Mouse (Mus musculus) erythroblast, embryonic 14.5 days (primary cell): ENCODE measurements around the gene Pdik1l. TPM values are rescaled to one million over a fixed set of nuclear protein-coding genes. Genes with fewer than 3 reads are reported as not detected.

Source experiments
- H3K27me3 ChIP-seq: 2 replicates; pipeline ENCODE4 v1.6.1; 2012; ENCODE audit warnings: inconsistent platforms; ENCODE audit not compliant: control insufficient read depth
- H3K36me3 ChIP-seq: 2 replicates; pipeline ENCODE4 v1.6.1; 2012; ENCODE audit warnings: mild to moderate bottlenecking, inconsistent platforms; ENCODE audit not compliant: control insufficient read depth
- H3K4me1 ChIP-seq: 2 replicates; pipeline ENCODE4 v1.6.1; 2012; ENCODE audit warnings: inconsistent platforms; ENCODE audit not compliant: control insufficient read depth
- H3K4me3 ChIP-seq: replicated peaks from 2 replicates; pipeline ENCODE3; 2012; ENCODE audit warnings: moderate library complexity, mild to moderate bottlenecking, inconsistent platforms
- H3K9me3 ChIP-seq: 2 replicates; pipeline ENCODE4 v1.6.1; 2012; ENCODE audit warnings: low read length, inconsistent platforms, mixed read lengths; ENCODE audit not compliant: control insufficient read depth
- GATA1 ChIP-seq: IDR thresholded peaks from 2 replicates; pipeline ENCODE4 v1.6.1; 2012; ENCODE audit warnings: low read length, inconsistent platforms, mixed read lengths
- TAL1 ChIP-seq: IDR thresholded peaks from 3 replicates; pipeline ENCODE4 v1.6.1; 2012; ENCODE audit warnings: low read length, inconsistent platforms, mixed read lengths
- polyA plus RNA-seq: library from polyadenylated mRNA; stranded (reverse); fragments of >175 nt; gene quantifications from 2 replicates; pipeline ENCODE4 v1.2.3, GENCODE M21; 2012

The Pdik1l gene
- polyA plus RNA-seq, 1 experiment = 0.53 TPM

DNA sequence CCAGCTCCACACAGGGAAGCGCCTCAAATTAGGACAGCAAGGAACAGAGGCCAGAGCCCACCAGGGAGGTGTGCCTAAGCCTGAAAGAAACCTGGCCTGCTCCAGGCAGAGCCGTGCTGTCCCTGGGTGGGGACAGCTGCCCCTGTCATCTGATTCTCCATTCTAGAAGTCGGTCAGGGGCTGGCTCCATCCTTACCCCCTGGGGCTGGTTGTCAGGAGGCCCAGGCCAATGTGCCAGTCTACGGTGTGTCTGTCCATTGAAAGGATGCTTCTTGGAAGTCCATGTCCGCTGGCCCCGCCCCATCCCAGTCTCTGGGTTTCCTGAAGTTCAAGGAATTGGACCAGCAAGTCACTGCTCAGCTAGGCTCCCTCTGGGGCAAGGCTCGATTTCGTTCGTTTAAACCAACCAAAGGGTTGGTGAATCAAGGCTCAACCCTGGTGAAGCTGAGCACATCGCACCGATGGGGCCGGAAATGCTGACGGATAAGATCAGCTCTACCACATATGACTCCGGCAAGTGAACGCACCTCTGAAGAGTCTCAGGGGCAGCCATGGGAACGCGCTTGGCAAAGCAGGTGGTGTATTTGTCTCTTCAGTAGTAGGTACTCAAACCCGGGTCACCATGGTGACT is 5.5 kb upstream of the Pdik1l start:
- H3K27me3 ChIP-seq = peaks cover 14% of the 10 kb centered on the region
- H3K4me1 ChIP-seq = peaks cover 12% of the 10 kb centered on the region
- H3K36me3 ChIP-seq = no peaks in the 10 kb centered on the region
- H3K9me3 ChIP-seq = peaks cover 3% of the 10 kb centered on the region; the same call in 1 of the 2 replicates
- no peak overlapping the region for H3K4me3 ChIP-seq
- TF ChIP-seq TAL1 = no peak
- TF ChIP-seq GATA1 = no peak

DNA sequence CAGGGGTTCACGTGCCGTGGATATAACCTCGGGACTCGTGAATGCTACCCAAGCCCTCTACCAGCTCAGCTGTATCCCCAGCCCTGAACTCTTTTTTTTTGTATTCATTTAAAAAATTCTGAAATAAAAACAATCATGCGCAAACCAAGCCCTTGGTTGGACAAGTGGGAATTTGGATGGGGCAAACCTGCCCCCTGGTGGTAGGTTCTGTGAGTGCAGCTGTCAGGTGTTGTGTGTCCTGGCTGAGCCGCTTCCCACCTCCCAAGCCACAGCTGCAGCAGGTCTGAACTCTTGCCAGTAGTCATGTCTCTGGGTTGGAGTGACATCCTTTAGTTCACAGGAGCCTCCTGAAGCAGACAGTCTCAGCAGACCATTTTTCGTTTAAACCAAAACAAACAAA is 4.4 kb upstream of the Pdik1l start:
- H3K36me3 ChIP-seq = no peaks in the 10 kb centered on the region
- TF ChIP-seq GATA1 = no peak
- no peak for TF ChIP-seq TAL1
- no peak overlapping the region for H3K4me3 ChIP-seq
- H3K4me1 ChIP-seq = peaks cover 19% of the 10 kb centered on the region
- H3K27me3 ChIP-seq = peaks cover 14% of the 10 kb centered on the region
- peaks cover 3% of the 10 kb centered on the region; the same call in 1 of the 2 replicates for H3K9me3 ChIP-seq

DNA sequence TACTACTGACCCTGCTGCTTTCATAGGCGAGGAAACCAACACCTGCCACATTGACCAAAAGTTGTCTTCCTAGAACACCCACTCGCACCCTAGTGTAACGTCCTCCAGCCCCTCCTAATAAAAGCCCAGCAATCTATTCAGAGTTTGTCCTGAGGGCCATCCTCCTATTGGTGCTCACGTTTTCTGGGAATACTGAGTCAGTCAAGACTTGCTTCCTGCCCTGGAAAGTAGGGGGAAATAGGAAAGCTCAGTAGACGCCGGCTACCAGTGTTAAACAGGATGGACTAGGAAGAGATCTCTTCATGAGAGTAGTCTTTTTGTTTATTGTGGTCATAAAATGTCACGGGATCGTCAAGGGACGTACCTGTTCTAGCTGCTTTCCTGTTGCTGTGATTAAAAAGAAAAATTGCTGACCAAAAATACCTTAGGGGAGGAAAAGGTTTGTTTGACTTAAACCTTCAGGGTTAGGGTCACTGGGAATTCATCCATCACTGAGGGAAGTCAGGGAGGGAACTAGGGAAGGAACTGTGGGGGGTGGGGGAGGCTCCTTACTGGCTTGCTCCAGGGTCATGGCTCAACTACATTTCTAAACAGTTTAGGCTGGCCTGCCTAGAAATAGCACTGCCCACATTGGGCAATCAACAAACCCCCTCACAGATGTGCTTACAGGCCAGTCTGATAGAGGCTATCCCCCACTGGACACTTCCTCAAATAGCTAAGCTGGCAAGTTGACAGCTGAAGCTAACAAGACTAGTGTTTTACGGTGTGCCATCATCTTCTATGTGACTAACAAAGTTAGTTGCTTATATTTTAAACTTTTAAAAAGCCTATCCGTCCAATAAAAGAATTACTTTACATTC is 932 bp upstream of the Pdik1l start:
- Histone ChIP-seq H3K27me3 (peaks cover 12% of the 10 kb centered on the region), H3K9me3 (no peaks in the 10 kb centered on the region), H3K4me3 (peak overlapping the region; percentile 100), H3K36me3 (peaks cover 19% of the 10 kb centered on the region), H3K4me1 (peaks cover 44% of the 10 kb centered on the region)
- TF ChIP-seq TAL1 = no peak
- TF ChIP-seq GATA1 = no peak

DNA sequence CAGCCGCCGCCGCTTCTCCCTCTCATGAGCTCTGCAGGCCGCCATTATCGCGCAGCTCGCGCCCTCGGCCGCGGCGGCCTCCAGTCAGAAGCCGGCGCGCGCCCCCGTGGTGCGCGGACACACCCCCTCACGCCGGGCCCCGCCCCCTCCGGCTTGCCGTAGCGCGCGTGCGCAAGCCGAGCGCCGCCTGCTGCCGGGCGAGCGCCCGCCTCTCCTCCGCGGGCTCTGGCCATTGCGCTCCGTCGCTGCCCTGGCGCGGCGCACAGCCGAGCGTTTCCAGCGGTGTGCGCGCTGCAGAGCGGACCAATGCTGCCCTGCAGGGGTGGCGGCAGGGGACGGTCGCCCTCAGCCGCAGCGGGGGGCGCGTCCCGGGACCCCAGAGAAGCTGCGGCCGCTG is 529 bp downstream of the Pdik1l start:
- Histone ChIP-seq H3K4me1 (peaks cover 44% of the 10 kb centered on the region), H3K9me3 (no peaks in the 10 kb centered on the region), H3K27me3 (peaks cover 9% of the 10 kb centered on the region), H3K36me3 (peaks cover 34% of the 10 kb centered on the region), H3K4me3 (peak overlapping the region; percentile 100)
- TF ChIP-seq GATA1 (no peak), TAL1 (no peak)

DNA sequence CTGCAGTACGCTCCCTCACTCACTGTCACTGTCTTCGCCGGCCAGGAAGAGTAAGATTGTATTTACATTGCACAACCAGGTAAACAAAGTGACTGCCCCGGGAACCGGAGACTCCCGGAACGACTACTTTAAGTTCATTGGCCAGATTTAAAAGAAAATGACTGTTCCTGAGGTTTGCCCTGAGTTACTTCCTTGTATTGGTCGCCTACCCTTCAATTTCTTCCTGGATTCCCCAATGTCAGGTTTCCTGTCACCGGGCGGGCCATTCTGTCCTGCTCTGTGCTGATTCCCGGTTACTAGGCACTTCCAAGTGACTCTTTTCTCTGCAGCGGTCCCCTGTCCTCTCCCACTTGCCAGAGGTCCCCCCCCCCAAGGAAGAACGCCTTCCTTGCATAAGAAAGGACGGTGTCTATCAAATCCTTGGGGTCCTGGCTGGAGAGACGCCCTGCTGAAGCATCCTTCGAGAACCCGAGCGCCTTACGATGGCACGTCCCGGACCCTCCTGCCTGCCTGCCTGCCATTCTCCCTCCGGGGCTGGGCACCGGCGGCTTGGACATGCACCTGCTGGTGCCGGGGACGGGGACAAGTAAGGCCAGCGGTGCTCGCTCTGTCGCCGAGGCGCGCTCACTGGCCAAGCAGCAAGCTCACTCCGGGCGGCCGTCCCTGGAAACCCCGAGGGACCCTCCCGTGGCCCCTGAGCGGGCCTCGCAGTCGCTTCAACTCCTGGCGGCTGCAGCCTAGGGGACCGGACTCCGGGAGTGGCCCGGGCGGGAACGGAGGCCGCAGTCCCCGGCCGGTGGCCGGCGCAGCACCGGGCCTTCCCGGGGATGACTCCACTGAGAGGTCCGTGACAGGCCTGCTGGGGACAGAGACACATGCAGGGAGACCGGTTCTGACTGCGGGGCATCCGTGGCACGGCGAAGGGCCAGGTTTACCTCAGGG is 1.2 kb downstream of the Pdik1l start:
- TF ChIP-seq TAL1 (no peak), GATA1 (no peak)
- peaks cover 40% of the 10 kb centered on the region for H3K36me3 ChIP-seq
- H3K4me1 ChIP-seq = peaks cover 44% of the 10 kb centered on the region
- H3K27me3 ChIP-seq = peaks cover 9% of the 10 kb centered on the region
- H3K9me3 ChIP-seq = no peaks in the 10 kb centered on the region
- H3K4me3 ChIP-seq = peak overlapping the region; percentile 100

DNA sequence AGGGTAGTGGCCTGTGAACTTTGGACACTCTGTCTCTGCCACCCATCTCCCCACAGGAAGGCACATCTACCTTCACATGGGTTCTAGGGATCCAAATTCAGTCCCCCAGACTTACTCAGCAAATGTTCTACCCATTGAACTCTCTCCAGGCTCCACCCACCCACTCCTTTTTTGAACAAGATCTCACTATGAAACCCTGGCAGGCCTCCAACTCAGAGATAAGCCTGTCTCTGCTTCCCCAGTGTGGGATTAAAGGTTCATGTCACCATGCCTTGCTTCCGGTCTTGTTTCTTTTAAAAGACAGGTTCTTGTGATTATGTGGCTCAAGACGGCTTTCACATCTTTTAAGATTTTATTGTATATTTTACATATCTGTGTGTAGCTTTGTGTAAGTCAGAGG is 2.8 kb downstream of the Pdik1l start:
- Histone ChIP-seq H3K4me1 (peaks cover 44% of the 10 kb centered on the region), H3K36me3 (peaks cover 55% of the 10 kb centered on the region), H3K4me3 (peak overlapping the region; percentile 100), H3K27me3 (peaks cover 4% of the 10 kb centered on the region), H3K9me3 (no peaks in the 10 kb centered on the region)
- no peak for TF ChIP-seq GATA1
- TF ChIP-seq TAL1 = no peak

DNA sequence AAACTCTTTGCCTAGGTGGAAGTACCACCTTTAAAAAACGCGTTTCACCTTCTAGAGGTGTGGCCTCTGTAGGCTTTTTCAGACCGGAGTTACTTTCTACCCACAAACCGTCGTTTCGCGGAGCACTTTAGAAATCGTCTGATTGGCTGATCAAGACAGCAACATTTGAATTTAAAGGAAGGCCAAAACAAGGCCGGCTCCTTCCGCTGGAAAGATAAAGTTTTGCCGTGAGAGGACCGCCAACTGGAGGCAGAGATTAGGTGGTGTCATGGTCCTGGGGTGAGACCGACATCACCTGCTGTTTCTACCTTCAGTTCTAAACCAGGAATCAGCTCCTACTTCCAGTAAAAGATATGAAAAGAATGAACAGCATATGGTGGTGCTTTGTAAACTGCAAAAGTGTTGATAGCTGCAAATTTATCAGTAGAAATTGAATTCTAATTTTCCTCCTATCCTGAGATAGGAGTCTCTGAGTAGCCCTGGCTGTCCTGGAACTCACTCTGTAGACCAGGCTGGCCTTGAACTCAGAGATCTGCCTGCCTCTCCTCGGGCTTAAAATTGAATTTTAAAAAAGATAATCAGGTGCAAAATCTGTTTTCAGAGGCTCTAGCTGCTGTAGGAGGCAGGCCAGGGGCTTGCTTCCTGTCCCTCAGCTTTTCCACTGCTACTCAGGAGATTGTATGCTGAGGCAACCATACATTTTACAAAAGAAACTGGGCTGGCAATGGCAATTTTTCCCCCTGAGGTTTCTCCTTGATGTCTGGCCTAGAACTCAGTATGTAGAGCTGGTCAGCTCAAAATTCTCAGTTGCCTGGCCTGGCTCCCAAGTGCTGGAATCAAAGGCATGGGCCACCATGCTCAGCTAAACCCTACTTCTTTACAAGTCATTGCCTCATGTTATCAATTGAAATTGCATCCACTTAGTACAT is 14.0 kb downstream of the Pdik1l start:
- peaks cover 44% of the 10 kb centered on the region for H3K36me3 ChIP-seq
- no peaks in the 10 kb centered on the region for H3K27me3 ChIP-seq
- H3K4me1 ChIP-seq = peaks cover 27% of the 10 kb centered on the region
- H3K4me3 ChIP-seq = peak overlapping the region; percentile 64
- TF ChIP-seq GATA1 (peak; percentile 78), TAL1 (peak; percentile 57)
- H3K9me3 ChIP-seq = no peaks in the 10 kb centered on the region
